Mouse (Mus musculus) 416B (cell line): ENCODE data around the gene Pcgf5.

Experiments
- DNase-seq: peaks from one replicate; pipeline ENCODE4 v3.0.0; 2011; ENCODE audit warnings: low read depth

Pcgf5 gene

GRCm38 (mm10) chr19:36495555-36495954 lies 147.4 kb downstream of the Pcgf5 start:
- DNase-seq = peak; percentile 26

DNA sequence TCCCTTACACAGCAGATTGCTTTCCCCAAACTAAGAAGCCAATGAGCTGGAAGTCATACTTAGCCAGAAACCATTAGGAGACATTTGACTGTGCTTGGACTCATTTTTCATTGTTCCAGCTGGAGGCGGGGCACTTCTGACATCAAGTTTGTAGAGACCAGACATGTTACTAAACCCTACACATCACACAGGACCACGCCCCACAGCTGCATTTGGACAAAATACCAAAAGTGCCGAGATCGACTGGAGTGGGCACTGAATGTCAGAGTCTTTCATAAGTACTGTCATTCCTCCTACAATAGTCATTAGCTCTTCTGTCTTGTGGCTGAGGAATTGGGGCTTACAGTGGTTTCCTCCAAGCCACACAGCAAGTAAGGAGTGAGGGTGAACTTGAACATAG lies 148.4 kb downstream of the Pcgf5 start:
- no peak for DNase-seq

- no peak for DNase-seq
Measured at GRCm38 (mm10) chr19:36497067-36497466, 149.0 kb downstream of the Pcgf5 start.

DNA sequence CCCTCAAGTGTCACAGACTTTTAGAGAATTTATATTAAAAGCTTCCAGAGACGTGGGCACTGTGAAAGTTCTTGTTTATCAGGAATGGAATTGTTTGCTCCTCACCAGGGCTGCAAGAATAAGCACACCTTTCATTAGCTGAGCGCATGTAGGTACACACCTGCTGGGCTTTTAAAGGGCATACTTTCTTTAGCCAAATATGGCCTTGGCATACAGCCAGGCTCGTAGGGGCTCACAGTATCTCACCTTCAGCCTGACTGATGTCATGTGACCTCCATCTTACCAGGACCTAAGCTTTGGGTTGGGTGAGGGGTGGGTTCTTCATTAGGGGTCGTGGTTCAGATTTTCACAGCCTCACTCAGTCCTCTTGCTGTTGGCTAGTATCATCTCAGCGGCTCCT lies 149.6 kb downstream of the Pcgf5 start:
- no peak for DNase-seq

- DNase-seq = no peak
Measured at GRCm38 (mm10) chr19:36504716-36505115, 156.6 kb downstream of the Pcgf5 start.
